19 mouse cellular contexts compared by ENCODE assay signal in the genomic region with DNA sequence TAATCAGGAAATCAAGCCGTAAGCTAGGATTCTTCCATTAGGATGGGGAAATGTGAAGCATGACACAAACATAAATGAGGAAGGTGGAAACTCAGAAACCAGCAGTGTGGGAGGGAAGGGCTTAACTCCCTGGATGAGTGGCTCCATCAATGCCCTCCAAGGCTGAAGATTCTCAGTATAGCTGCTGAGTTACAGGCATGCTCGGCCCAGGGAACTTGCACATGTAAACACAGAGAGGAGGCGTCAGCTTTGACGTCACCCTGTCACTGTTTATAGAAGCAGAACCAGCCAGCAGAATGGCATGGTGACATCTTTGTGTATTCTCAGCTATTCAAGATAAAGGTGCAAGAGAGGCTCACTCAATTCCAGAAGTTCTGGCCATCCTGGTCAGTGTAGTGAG. TPM values are rescaled to one million over a fixed set of nuclear protein-coding genes. Genes with fewer than 3 reads are reported as not detected.
"Had no signal": no experiment of that assay in that cellular context is flagged by ENCODE, and none has a peak within 500 bp of the region (broad histone marks: within the 10 kb centered on the region; RNA-seq: fewer than 3 reads in every experiment).

No protein-coding gene starts in this region.

- H3K27ac ChIP-seq: liver, embryonic 12.5 days; liver, embryonic 14.5 days; midbrain, embryonic 10.5 days; midbrain, embryonic 13.5 days; midbrain, embryonic 15.5 days; neural tube, embryonic 13.5 days; neural tube, embryonic 15.5 days had no signal

- H3K4me2 ChIP-seq: liver, embryonic 12.5 days; lung, embryonic 14.5 days; midbrain, embryonic 13.5 days; midbrain, embryonic 15.5 days; neural tube, embryonic 13.5 days; neural tube, embryonic 15.5 days had no signal

- H3K9ac ChIP-seq: liver, embryonic 12.5 days; liver, embryonic 14.5 days; lung, embryonic 14.5 days; midbrain, embryonic 13.5 days; midbrain, embryonic 15.5 days; neural tube, embryonic 13.5 days; neural tube, embryonic 15.5 days had no signal

- DNase-seq: lung, embryonic 14.5 days; retina, postnatal 1 day; right cerebral cortex, adult 18-20 months; right cerebral cortex, postnatal 25 days; right cerebral cortex, postnatal 4 days; spleen, adult 18-20 months; thymus, adult 18-20 months; thymus, postnatal 14 days; thymus, postnatal 36 days had no signal

- H3K4me1 ChIP-seq: liver, embryonic 12.5 days; midbrain, embryonic 10.5 days; midbrain, embryonic 13.5 days; midbrain, embryonic 15.5 days; neural tube, embryonic 13.5 days; neural tube, embryonic 15.5 days had no signal

- H3K4me3 ChIP-seq: liver, embryonic 12.5 days; midbrain, embryonic 10.5 days; midbrain, embryonic 13.5 days; midbrain, embryonic 15.5 days; myocyte; neural tube, embryonic 13.5 days; neural tube, embryonic 15.5 days had no signal

- H3K9me3 ChIP-seq: liver, embryonic 12.5 days; midbrain, embryonic 10.5 days; midbrain, embryonic 13.5 days; midbrain, embryonic 15.5 days; neural tube, embryonic 13.5 days; neural tube, embryonic 15.5 days had no signal

- ATAC-seq: liver, embryonic 12.5 days; midbrain, embryonic 13.5 days; midbrain, embryonic 15.5 days had no signal

- H3K27me3 ChIP-seq: liver, embryonic 12.5 days; midbrain, embryonic 13.5 days; midbrain, embryonic 15.5 days; neural tube, embryonic 13.5 days; neural tube, embryonic 15.5 days had no signal

RNA-seq across cellular contexts. Expression of gene Gm43951, which starts 22.4 kb away (rescaled TPM):
- polyA plus RNA-seq: liver, embryonic 16.5 days; lung, embryonic 14.5 days; stomach, embryonic 14.5 days had no signal
